Mouse (Mus musculus) myocyte (in vitro differentiated cells): ENCODE results near the gene Psd.

Source experiments
- MAX ChIP-seq: IDR thresholded peaks from one replicate; pipeline ENCODE4 v1.6.1; 2011; ENCODE audit warnings: low read depth, mild to moderate bottlenecking, control low read depth
- POLR2A ChIP-seq: IDR thresholded peaks from one replicate; pipeline ENCODE4 v1.6.1; 2011; ENCODE audit warnings: low read depth, mild to moderate bottlenecking, control low read depth, moderate library complexity; ENCODE audit not compliant: insufficient read length

GRCm38 (mm10) chr19:46310312-46310865 lies 16.6 kb downstream of the Psd start:
- TF ChIP-seq MAX (no peak), POLR2A (no peak)
